Mouse (Mus musculus): ENCODE data around the gene Car11.

The Car11 gene

GRCm38 (mm10) chr7:45710477-45711191, 11.0 kb downstream of the Car11 start:
- no peak for DNase-seq (ENCODE audit: low read depth, low spot score)

GRCm38 (mm10) chr7:45711316-45712021, 11.8 kb downstream of the Car11 start:
- DNase-seq (ENCODE audit: low read depth, low spot score) = no peak

GRCm38 (mm10) chr7:45712022-45712757, 12.5 kb downstream of the Car11 start:
- no peak for DNase-seq (ENCODE audit: low read depth, low spot score)

GRCm38 (mm10) chr7:45713396-45713795, 13.8 kb downstream of the Car11 start:
- DNase-seq (ENCODE audit: low read depth, low spot score) = no peak

GRCm38 (mm10) chr7:45713881-45714520, 14.4 kb downstream of the Car11 start:
- no peak for DNase-seq (ENCODE audit: low read depth, low spot score)

GRCm38 (mm10) chr7:45714630-45715089, 15.0 kb downstream of the Car11 start:
- peak; percentile 91 for DNase-seq (ENCODE audit: low read depth, low spot score)

- peak; percentile 98 for DNase-seq (ENCODE audit: low read depth, low spot score)
Observed at GRCm38 (mm10) chr7:45715090-45715708, 15.6 kb downstream of the Car11 start, which contains the start of gene Rpl18. Rpl18 (plus strand) TSS chr7:45715457.

- no peak for DNase-seq (ENCODE audit: low read depth, low spot score)
Observed at GRCm38 (mm10) chr7:45715741-45716459, 16.3 kb downstream of the Car11 start.

- DNase-seq (ENCODE audit: low read depth, low spot score) = no peak
Observed at GRCm38 (mm10) chr7:45716460-45716857, 16.8 kb downstream of the Car11 start.

GRCm38 (mm10) chr7:45716952-45717917, 17.6 kb downstream of the Car11 start:
- DNase-seq (ENCODE audit: low read depth, low spot score) = no peak

- DNase-seq (ENCODE audit: low read depth, low spot score) = peak; percentile 99
Observed at GRCm38 (mm10) chr7:45717918-45718297, 18.3 kb downstream of the Car11 start, which contains the start of gene Sphk2. Sphk2 (minus strand) TSS chr7:45718002.

- DNase-seq (ENCODE audit: low read depth, low spot score) = no peak
Observed at GRCm38 (mm10) chr7:45718331-45718730, 18.7 kb downstream of the Car11 start.

GRCm38 (mm10) chr7:45719180-45719579, 19.5 kb downstream of the Car11 start:
- DNase-seq (ENCODE audit: low read depth, low spot score) = no peak

- no peak for DNase-seq (ENCODE audit: low read depth, low spot score)
Observed at GRCm38 (mm10) chr7:45719738-45720412, 20.2 kb downstream of the Car11 start.

GRCm38 (mm10) chr7:45720413-45721233, 21.0 kb downstream of the Car11 start, which contains the start of gene Fam83e:
Fam83e (plus strand) TSS chr7:45721212.
- peak; percentile 86 for DNase-seq (ENCODE audit: low read depth, low spot score)

GRCm38 (mm10) chr7:45721234-45721571, 21.6 kb downstream of the Car11 start:
- DNase-seq (ENCODE audit: low read depth, low spot score) = no peak

GRCm38 (mm10) chr7:45721642-45722347, 22.2 kb downstream of the Car11 start:
- no peak for DNase-seq (ENCODE audit: low read depth, low spot score)
